Mouse (Mus musculus) hindbrain, embryonic 13.5 days (tissue): Measurements from ENCODE around the gene Nat9. TPM values are rescaled to one million over a fixed set of nuclear protein-coding genes. Genes with fewer than 3 reads are reported as not detected.

Experiments
- ATAC-seq: fragments of 200-750 bp; cut with Nextera tagmentation; 2 replicates; pipeline ENCODE4 v1.8.0; 2017; ENCODE audit warnings: moderate TSS enrichment; ENCODE audit not compliant: low FRiP score
- H3K27ac ChIP-seq: fragments of 300-500 bp; sonication (generic); 2 replicates; pipeline ENCODE4 v1.5.1; 2015; ENCODE audit warnings: inconsistent platforms, mild to moderate bottlenecking, moderate library complexity
- H3K27me3 ChIP-seq: fragments of 300-500 bp; sonication (generic); 2 replicates; pipeline ENCODE4 v1.6.1; 2015; ENCODE audit warnings: mild to moderate bottlenecking, inconsistent platforms
- H3K36me3 ChIP-seq: fragments of 300-500 bp; sonication (generic); 2 replicates; pipeline ENCODE4 v1.6.1; 2015; ENCODE audit warnings: mild to moderate bottlenecking, inconsistent platforms
- H3K4me1 ChIP-seq: fragments of 300-500 bp; sonication (generic); replicated peaks from 2 replicates; pipeline ENCODE4 v1.6.1; 2015; ENCODE audit warnings: inconsistent platforms
- H3K4me2 ChIP-seq: fragments of 300-500 bp; sonication (generic); 2 replicates; pipeline ENCODE4 v1.6.1; 2015; ENCODE audit warnings: inconsistent platforms, mild to moderate bottlenecking, moderate library complexity
- H3K4me3 ChIP-seq: fragments of 300-500 bp; sonication (generic); 2 replicates; pipeline ENCODE4 v1.5.1; 2015; ENCODE audit warnings: mild to moderate bottlenecking, inconsistent platforms
- H3K9ac ChIP-seq: fragments of 300-500 bp; sonication (generic); 2 replicates; pipeline ENCODE4 v1.6.1; 2015; ENCODE audit warnings: mild to moderate bottlenecking, inconsistent platforms
- H3K9me3 ChIP-seq: fragments of 300-500 bp; sonication (generic); 2 replicates; pipeline ENCODE4 v1.6.1; 2016; ENCODE audit warnings: inconsistent platforms
- WGBS: fragments of 180-500 bp; shearing (Covaris S2); methylation state at CpG from one replicate; pipeline ENCODE4 v1.1.7; 2015; 5-methylcytosine and 5-hydroxymethylcytosine counted together
- polyA plus RNA-seq: library from polyadenylated mRNA; unstranded; fragments of >200 nt; fragmentation: Nextera tagmentation; extraction: Ambion mirVana; gene quantifications from 2 replicates; pipeline ENCODE4 v1.2.1, GENCODE M21; 2015

The Nat9 gene
- polyA plus RNA-seq, 1 experiment from 2014 or later, result 22.0 TPM

DNA sequence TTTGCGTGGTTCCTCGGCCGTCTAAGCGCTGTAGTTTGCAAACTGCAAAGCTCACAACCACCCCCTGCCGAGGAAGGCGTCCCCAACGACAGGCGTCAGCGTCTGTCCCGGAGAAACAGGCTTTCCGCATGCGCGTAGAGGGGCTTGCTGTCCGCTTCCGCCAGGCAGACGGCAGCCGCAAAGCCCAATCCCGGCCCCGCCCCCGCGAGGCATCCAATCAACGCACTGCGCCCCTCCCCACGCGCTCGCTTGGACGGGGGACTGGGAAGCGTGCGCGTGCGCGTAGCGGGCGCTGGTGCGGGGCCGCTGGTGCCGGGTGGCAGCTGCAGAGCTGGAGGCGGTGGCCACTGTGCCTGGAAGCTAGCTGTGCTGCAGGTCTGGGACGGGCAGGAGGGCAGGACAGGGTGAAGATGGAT, 427 bp downstream of the Nat9 start, which contains the start of gene Tmem104:
TSS of gene Tmem104 (plus strand) at position 264 of the 416 bp plus-strand sequence.
- Histone ChIP-seq H3K4me2 (peak within 1 kb of the TSS; percentile 89), H3K9ac (peak within 1 kb of the TSS; percentile 82), H3K27me3 (no peaks in the 10 kb centered on the region), H3K4me3 (peak within 1 kb of the TSS; percentile 58), H3K27ac (peak within 1 kb of the TSS; percentile 76), H3K9me3 (no peaks in the 10 kb centered on the region), H3K4me1 (peaks cover 26% of the 10 kb centered on the region), H3K36me3 (peaks cover 14% of the 10 kb centered on the region)
- WGBS, result under 1% methylated on average over 39 of the region's 39 CpGs
- peak; percentile 93 for ATAC-seq

DNA sequence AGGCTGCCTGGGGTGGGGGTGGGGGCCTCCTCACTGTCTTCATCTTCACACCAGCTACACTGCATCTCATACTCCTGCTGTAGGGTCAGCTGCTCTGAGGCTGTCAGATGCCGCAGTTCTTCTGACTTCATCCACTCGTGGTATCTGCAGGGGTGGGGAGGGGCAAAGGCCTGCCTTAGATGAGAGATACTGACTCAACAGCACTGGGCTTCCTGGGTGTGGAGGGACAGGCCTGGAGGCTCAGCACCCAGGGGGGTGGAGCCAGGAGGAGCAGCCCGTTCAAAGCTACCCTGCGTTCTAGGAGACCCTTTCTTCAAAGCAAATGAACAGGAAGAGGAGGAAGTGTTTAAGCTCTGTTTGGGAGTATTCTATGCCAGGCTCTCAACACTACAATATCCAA, 2.7 kb downstream of the Nat9 start:
- WGBS, result 56% methylated on average over 4 of the region's 4 CpGs
- no peak for ATAC-seq
- H3K9me3 ChIP-seq, result no peaks in the 10 kb centered on the region

DNA sequence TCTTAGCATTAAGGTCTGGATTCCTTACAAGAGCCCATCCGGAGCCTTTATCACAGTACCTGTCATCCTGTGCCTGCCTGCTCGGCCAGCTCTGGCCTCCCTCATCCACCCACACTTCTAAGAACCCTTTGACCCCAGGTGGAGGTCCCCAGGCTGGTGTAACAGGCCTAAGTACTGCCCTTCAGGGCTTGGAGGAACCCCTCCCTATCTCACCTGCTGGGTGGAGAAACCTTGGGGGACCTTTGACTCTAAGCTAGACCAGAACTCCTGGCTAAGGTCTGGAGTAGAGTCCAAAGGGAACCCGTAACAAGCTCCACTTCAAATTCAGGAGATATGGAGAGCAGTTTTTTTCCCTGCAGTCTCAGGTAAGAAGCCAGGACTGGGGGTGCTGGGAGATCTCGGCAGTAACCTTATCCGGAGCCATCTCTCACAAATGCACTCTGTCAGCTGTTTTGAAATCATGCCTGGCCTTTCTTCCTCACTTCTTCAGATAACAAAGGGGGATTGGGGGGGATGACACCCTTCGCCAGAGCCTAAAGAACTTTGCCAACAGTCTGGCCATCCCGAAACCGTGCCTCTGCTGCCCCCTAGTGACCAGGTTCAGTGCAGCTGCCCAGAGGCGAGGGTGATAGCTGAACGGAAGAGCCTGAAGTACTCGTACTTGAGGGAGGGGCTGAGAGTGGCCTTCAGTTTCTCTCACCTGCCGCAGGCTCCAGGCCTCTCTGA, 5.6 kb downstream of the Nat9 start:
- no peak overlapping the region for H3K4me3 ChIP-seq
- peaks cover 46% of the 10 kb centered on the region for H3K4me1 ChIP-seq
- H3K9me3 ChIP-seq, result no peaks in the 10 kb centered on the region
- no peak overlapping the region for H3K4me2 ChIP-seq
- H3K27ac ChIP-seq, result no peak overlapping the region
- H3K9ac ChIP-seq, result no peak overlapping the region; the same call in 1 of the 2 replicates
- 0 out of 2 replicates have a peak, but pooled peaks cover 3% of the 10 kb centered on the region for H3K27me3 ChIP-seq
- ATAC-seq, result no peak
- no peaks in the 10 kb centered on the region for H3K36me3 ChIP-seq
- 20% methylated on average over 12 of the region's 12 CpGs for WGBS

More for the DNA sequence above, 2.7 kb downstream of the Nat9 start:
- no peak overlapping the region for H3K27ac ChIP-seq
- H3K4me2 ChIP-seq, result no peak overlapping the region
- no peak overlapping the region for H3K4me3 ChIP-seq
- peaks cover 2% of the 10 kb centered on the region; the same call in 1 of the 2 replicates for H3K36me3 ChIP-seq
- no peak overlapping the region for H3K9ac ChIP-seq
- H3K4me1 ChIP-seq, result peaks cover 30% of the 10 kb centered on the region
- H3K27me3 ChIP-seq, result no peaks in the 10 kb centered on the region

DNA sequence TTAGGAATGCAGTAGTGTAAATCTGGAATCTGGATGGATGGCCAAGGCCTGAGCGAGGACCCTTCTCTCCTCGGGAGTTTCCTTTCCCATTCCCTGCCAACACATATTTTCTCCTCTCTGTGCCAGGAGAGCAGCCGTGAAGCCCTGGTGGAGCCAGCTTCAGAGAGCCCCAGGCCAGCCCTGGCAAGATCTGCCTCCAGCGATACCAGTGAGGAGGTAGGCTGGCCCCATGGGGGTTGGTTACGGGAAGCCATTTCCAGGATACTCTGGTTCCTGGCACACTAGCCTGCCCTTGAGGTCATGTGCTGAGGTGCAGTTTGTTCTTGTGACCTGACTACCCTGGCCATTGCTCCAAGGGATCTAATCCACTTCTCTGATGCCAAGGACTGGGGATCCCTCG, 7.8 kb downstream of the Nat9 start:
- 81% methylated on average over 6 of the region's 6 CpGs for WGBS
- Histone ChIP-seq H3K9ac (no peak overlapping the region), H3K27me3 (0 out of 2 replicates have a peak, but pooled peaks cover 5% of the 10 kb centered on the region), H3K27ac (peak overlapping the region; percentile 60), H3K4me3 (no peak overlapping the region), H3K4me1 (peaks cover 57% of the 10 kb centered on the region), H3K4me2 (no peak overlapping the region), H3K9me3 (no peaks in the 10 kb centered on the region), H3K36me3 (no peaks in the 10 kb centered on the region)
- no peak for ATAC-seq

DNA sequence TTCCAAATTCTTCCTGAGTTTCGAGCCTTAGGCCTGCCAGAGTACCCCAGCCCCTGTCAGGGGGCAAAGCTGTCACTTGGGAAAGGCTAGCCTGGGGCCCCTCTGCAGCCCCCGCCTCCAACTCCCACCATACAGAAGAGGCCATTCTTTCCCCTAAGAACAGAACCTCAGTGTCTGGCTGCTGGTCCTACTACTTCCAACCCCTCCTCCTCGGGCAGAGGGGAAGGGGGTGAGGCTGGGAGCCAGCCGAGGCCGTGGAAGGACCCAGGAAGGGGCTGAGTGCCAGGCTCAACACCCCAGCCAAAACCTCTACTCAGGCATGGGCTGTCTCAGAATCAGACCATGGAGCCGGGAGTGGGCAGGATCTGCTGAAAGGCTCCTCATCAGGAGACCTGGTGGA, 8.5 kb downstream of the Nat9 start:
- no peak overlapping the region for H3K4me2 ChIP-seq
- no peaks in the 10 kb centered on the region for H3K36me3 ChIP-seq
- peaks cover 64% of the 10 kb centered on the region for H3K4me1 ChIP-seq
- 64% methylated on average over 6 of the region's 6 CpGs for WGBS
- peak overlapping the region; percentile 60; the same call in 1 of the 2 replicates for H3K27ac ChIP-seq
- H3K27me3 ChIP-seq, result peaks cover 12% of the 10 kb centered on the region; the same call in 1 of the 2 replicates
- ATAC-seq, result peak; percentile 57; the same call in 1 of the 2 replicates
- H3K9ac ChIP-seq, result no peak overlapping the region; the same call in 1 of the 2 replicates
- H3K4me3 ChIP-seq, result no peak overlapping the region
- no peaks in the 10 kb centered on the region for H3K9me3 ChIP-seq

DNA sequence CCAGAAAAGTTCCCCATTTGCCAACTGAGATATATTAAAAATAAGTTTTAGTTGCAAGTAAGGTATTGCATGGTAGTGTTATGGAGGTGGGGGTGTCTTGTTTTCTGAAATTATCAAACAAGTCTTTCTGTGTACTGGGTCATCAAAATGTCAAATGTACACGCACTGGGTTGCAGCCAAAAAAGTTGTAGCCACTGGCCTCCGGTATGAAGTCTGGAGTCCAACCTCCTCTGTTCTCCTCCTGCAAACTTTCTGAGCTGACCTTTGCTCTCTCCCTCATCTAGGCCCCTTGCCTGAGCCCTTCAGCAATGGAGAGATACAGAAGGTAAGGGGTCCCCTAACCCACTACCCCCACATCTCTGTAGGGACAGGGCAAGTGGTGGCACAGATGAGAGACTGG, 8.9 kb downstream of the Nat9 start:
- Histone ChIP-seq H3K4me2 (no peak overlapping the region), H3K4me1 (peaks cover 68% of the 10 kb centered on the region), H3K9me3 (no peaks in the 10 kb centered on the region), H3K9ac (no peak overlapping the region; the same call in 1 of the 2 replicates), H3K4me3 (no peak overlapping the region), H3K27ac (peak overlapping the region; percentile 60; the same call in 1 of the 2 replicates), H3K27me3 (peaks cover 16% of the 10 kb centered on the region), H3K36me3 (no peaks in the 10 kb centered on the region)
- 85% methylated on average over 2 of the region's 2 CpGs for WGBS
- no peak for ATAC-seq

DNA sequence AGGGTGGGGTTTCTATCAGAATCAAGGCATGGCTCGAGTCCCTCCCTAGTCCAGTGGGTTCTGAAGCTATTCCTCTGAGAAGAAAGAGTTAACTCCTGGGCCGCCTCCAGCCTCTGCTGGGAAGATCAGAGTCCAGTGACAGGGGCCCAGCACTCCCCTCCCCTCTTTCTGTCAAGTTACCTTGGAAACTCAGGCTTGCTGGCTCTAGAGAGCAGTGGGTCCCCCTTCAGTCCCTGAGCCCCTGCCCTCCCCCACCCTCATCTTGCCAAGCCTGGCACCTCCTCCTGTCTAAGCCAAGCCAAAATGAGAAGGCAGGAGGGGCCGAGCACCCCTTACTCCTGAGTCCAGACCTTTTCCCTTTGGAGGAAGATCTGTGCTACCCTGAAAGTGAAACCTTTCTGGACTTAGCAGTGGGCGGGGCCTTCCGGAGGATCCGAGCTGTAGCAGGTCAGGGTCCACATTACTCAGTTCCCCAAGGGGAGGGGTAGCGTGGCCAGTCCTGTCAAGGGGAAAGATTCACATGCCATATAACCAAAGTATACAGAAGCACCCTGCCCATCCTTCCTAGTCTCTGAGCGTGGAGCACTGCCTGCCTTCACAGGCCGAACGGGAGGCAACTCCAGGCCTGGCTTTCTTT, 10.0 kb downstream of the Nat9 start:
- Histone ChIP-seq H3K27me3 (peaks cover 26% of the 10 kb centered on the region), H3K4me1 (peaks cover 79% of the 10 kb centered on the region), H3K9ac (peak overlapping the region; percentile 29), H3K27ac (peak overlapping the region; percentile 40), H3K4me2 (peak overlapping the region; percentile 13; the same call in 1 of the 2 replicates), H3K4me3 (no peak overlapping the region), H3K36me3 (no peaks in the 10 kb centered on the region), H3K9me3 (no peaks in the 10 kb centered on the region)
- ATAC-seq, result peak; percentile 64
- 34% methylated on average over 10 of the region's 10 CpGs for WGBS

DNA sequence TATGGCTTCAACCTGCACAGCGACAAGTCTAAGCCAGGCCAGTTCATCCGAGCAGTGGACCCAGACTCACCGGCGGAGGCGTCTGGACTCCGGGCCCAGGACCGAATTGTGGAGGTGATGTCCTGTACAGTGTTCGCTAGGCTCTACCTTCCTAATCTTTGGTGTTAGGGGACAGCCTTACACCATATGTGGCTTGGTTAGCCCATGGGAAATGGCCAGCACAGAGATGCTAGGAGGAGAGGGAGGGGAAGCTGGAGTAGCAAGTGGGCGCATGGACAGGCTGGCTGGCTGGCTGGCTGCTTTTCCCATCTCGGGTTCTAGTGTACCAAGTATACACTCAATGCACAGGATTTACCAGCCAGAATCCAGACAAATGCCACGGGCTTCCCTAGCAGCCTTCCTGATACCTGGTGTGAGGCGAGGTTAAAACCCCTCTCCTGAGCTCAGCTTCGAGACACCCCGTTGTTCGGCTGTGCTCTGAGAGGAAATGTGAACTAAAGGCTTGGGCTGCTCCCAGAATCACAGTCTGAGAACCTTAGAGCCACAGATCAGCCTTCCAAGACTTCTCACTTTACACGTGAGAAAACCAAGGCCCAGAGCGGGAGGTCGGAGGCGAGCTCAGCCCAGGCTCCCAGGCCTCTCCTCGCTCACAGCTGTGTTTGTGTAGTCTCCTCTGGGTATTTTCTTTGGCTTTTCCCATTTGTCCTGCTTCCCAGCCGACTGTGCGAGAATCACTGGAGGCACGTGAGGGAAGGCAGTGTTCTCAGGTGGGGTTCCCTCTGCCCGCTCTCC, 11.1 kb downstream of the Nat9 start:
- H3K9ac ChIP-seq, result no peak overlapping the region; the same call in 1 of the 2 replicates
- H3K9me3 ChIP-seq, result no peaks in the 10 kb centered on the region
- no peak overlapping the region for H3K4me2 ChIP-seq
- H3K4me1 ChIP-seq, result peaks cover 84% of the 10 kb centered on the region
- ATAC-seq, result no peak
- peaks cover 36% of the 10 kb centered on the region for H3K27me3 ChIP-seq
- peak overlapping the region; percentile 40 for H3K27ac ChIP-seq
- no peak overlapping the region for H3K4me3 ChIP-seq
- no peaks in the 10 kb centered on the region for H3K36me3 ChIP-seq
- WGBS, result 73% methylated on average over 24 of the region's 24 CpGs

DNA sequence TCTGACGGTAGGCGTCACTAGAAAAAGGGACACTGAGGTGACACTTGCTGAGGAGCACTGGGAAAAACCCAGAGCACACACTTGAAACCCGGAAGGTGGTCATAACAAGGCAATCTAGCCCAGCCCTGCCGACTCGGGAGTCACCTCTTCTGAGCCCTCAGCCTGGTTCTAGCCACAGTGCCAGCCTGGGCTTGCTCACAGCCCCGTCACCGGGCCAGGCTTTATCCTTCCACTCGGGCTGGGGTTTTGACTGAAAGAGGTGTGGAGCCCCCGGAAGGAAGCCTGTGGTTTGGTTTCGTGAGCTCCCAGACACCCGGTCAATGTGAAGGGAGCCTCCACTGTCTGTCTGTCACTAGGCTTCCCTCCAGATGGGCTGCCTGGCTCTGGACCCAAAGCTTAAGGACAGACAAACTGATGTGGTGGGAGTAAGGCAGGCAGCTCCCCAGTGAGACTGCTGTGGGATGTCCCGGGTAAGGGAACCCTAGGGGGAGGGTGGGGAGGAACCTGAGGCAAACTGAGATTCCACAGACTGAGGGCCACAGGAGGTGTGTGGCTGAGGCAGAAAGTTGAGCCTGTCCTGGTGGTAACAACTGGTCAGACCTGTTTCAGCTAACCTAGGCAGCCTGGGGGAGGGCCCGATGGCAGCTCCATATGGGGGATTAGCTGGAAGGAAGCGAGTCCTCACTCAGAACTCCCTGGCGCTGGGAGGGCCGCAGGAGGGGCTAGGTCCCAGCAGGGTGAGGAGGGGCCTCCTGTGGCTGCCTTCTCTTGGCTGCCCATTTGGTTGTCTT, 13.9 kb downstream of the Nat9 start:
- WGBS, result 18% methylated on average over 16 of the region's 16 CpGs
- Histone ChIP-seq H3K9ac (no peak overlapping the region), H3K27me3 (peaks cover 42% of the 10 kb centered on the region), H3K4me1 (peaks cover 79% of the 10 kb centered on the region), H3K27ac (no peak overlapping the region), H3K36me3 (no peaks in the 10 kb centered on the region), H3K4me3 (no peak overlapping the region), H3K9me3 (no peaks in the 10 kb centered on the region), H3K4me2 (no peak overlapping the region)
- no peak for ATAC-seq

DNA sequence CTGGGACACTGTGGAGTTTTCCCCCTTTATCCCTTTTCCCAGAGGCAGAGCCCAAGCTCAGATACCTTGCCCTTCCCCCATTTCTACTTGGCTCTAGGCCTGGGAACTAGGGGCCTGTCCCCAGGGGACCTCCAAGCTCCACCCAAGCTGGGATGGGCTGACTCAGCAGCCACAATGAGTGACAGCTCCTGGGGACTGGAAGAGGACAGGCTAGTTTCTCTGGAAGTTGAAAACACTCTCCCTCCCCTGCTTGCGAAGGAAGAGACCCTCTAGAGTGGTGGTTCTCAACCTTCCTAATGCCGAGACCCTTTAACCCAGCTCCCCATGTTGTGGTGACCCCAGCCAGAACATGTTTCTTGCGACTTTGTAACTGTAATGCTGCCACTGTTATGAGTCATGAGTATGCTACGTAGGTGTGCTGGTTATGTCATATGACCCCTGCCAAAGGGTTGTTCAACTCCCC, 14.8 kb downstream of the Nat9 start:
- Histone ChIP-seq H3K4me2 (0 out of 2 replicates have a peak overlapping the region, but pooled peaks have one; percentile 8), H3K9ac (peak overlapping the region; percentile 8; the same call in 1 of the 2 replicates), H3K4me3 (no peak overlapping the region), H3K27me3 (peaks cover 42% of the 10 kb centered on the region), H3K9me3 (no peaks in the 10 kb centered on the region), H3K4me1 (peaks cover 70% of the 10 kb centered on the region), H3K27ac (no peak overlapping the region), H3K36me3 (no peaks in the 10 kb centered on the region)
- 22% methylated on average over 4 of the region's 4 CpGs for WGBS
- ATAC-seq, result 0 out of 2 replicates have a peak, but pooled peaks have one; percentile 19

DNA sequence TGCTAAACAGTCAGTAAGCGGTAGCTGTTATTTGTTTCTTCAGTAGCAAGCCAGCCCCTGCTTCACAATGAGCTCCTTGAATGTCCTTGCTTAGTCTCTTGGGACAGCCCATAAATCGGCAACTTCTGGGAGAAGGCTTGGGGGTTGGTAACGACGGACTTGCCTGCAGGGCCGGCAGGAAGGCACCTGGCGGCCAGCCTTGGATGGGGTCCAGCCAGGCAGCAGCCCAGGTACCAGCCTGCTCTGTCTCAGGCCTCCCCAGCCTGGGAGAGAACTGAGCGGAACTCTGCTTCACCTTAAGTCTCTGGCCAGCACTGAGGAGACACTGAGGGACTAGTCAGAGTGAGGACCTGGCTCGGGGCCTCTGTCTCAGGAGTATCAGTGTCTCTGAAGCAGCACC, 16.5 kb downstream of the Nat9 start:
- H3K36me3 ChIP-seq, result no peaks in the 10 kb centered on the region
- H3K9me3 ChIP-seq, result no peaks in the 10 kb centered on the region
- peaks cover 53% of the 10 kb centered on the region for H3K4me1 ChIP-seq
- no peak for ATAC-seq
- no peak overlapping the region for H3K4me3 ChIP-seq
- no peak overlapping the region for H3K4me2 ChIP-seq
- H3K9ac ChIP-seq, result no peak overlapping the region
- H3K27me3 ChIP-seq, result peaks cover 45% of the 10 kb centered on the region
- no peak overlapping the region for H3K27ac ChIP-seq
- WGBS, result 46% methylated on average over 8 of the region's 8 CpGs
